Mouse (Mus musculus) heart, postnatal 0 days (tissue): ENCODE measurements at regions not wholly inside any gene's neighbourhood (a gene's known extent, or its start where the extent isn't known, plus 50 kb on each side); places are given as distances from the start of the nearest gene placed in this dataset.

Experiments used
- ATAC-seq: fragments of 200-750 bp; cut with Nextera tagmentation; 2 replicates; pipeline ENCODE4 v1.8.0; 2017; ENCODE audit warnings: low read depth, moderate number of reproducible peaks, moderate library complexity; ENCODE audit not compliant: insufficient read depth
- DNase-seq: peaks from one replicate; pipeline ENCODE4 v3.0.0-alpha.2; 2016; ENCODE audit warnings: low spot score
- H3K27ac ChIP-seq: fragments of 300-500 bp; sonication (generic); 2 replicates; pipeline ENCODE4 v1.5.1; 2014; ENCODE audit warnings: low read depth, mild to moderate bottlenecking
- H3K27me3 ChIP-seq: fragments of 300-500 bp; sonication (generic); 2 replicates; pipeline ENCODE4 v1.6.1; 2014; ENCODE audit warnings: low read length, mixed read lengths; ENCODE audit not compliant: control insufficient read depth, insufficient read depth
- H3K36me3 ChIP-seq: fragments of 300-500 bp; sonication (generic); replicated peaks from 2 replicates; pipeline ENCODE4 v1.6.1; 2014; ENCODE audit warnings: low read length, mixed read lengths; ENCODE audit not compliant: control insufficient read depth, insufficient read depth
- H3K4me1 ChIP-seq: fragments of 300-500 bp; sonication (generic); 2 replicates; pipeline ENCODE4 v1.6.1; 2014; ENCODE audit warnings: antibody characterized with exemption; ENCODE audit not compliant: control insufficient read depth, insufficient read depth
- H3K4me2 ChIP-seq: fragments of 300-500 bp; sonication (generic); 2 replicates; pipeline ENCODE4 v1.6.1; 2014; ENCODE audit warnings: low read depth, mild to moderate bottlenecking, low read length, moderate library complexity
- H3K4me3 ChIP-seq: fragments of 300-500 bp; sonication (generic); 2 replicates; pipeline ENCODE4 v1.5.1; 2014; ENCODE audit warnings: low read depth, low read length
- H3K9ac ChIP-seq: fragments of 300-500 bp; sonication (generic); replicated peaks from 2 replicates; pipeline ENCODE4 v1.6.1; 2014; ENCODE audit warnings: low read depth, low read length, mixed read lengths
- H3K9me3 ChIP-seq: fragments of 300-500 bp; sonication (generic); replicated peaks from 2 replicates; pipeline ENCODE4 v1.6.1; 2016; ENCODE audit warnings: low read length; ENCODE audit not compliant: control insufficient read depth
- CTCF ChIP-seq: IDR thresholded peaks from 2 replicates; pipeline ENCODE4 v1.5.1; 2016; ENCODE audit warnings: antibody characterized with exemption, control low read depth, low read depth
- EP300 ChIP-seq: IDR thresholded peaks from 2 replicates; pipeline ENCODE4 v1.6.1; 2016; ENCODE audit warnings: antibody characterized with exemption, low read depth
- WGBS: fragments of 180-500 bp; shearing (Covaris S2); extraction: QIAGEN DNeasy Blood & Tissue Kit; methylation state at CpG from one replicate; pipeline ENCODE4 v1.1.7; 2014; 5-methylcytosine and 5-hydroxymethylcytosine counted together

- Histone ChIP-seq H3K36me3 (no peaks in the 10 kb centered on the region), H3K4me1 (no peaks in the 10 kb centered on the region), H3K4me3 (no peak overlapping the region), H3K27me3 (no peaks in the 10 kb centered on the region), H3K4me2 (no peak overlapping the region), H3K9ac (no peak overlapping the region), H3K27ac (no peak overlapping the region), H3K9me3 (no peaks in the 10 kb centered on the region)
- ATAC-seq (no peak), DNase-seq (no peak)
- WGBS: 76% methylated on average over 3 of the region's 3 CpGs
- TF ChIP-seq CTCF: no peak
- TF ChIP-seq EP300: no peak
These were observed 165.2 kb upstream of the Chl1 start for GRCm38 (mm10) chr6:103345195-103345594.

DNA sequence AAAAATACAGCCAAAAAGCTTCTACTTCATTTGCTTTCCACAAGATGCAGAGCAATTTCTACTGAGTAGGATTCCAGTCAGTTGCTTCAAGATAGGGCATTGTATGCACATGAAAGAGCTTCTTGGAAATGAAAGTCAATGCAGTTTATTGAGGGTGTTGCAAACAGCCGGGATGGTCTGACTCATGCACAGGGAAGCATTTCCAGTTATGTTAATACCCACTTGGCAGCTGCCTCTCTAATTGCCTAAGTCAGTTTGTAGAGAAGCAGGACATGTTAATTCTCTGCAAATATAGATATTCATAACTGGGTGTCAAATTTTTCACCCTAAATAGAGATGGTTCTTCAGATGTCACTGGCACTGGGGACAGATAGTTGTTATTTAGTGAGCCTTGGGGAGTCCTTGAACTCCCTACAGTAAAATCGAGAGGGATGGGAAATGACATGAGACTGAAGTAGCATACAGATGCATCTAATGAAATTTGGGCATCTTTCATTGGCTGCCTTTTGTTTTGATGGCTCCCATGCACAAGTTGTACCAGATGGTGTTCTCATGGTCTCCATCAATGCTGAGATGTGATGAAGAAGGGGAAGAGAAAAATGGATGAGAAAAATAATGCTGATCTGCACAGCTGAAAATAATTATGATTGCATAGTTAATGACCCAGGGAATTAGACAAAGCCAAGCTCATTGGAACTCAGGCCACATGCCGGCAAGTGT lies 157.8 kb upstream of the Chl1 start:
- no peak overlapping the region for H3K9ac ChIP-seq
- DNase-seq (no peak), ATAC-seq (no peak)
- H3K27me3 ChIP-seq: no peaks in the 10 kb centered on the region
- H3K27ac ChIP-seq: no peak overlapping the region
- WGBS: 63% methylated on average over 3 of the region's 3 CpGs
- TF ChIP-seq EP300: no peak
- no peak for TF ChIP-seq CTCF
- H3K4me3 ChIP-seq: no peak overlapping the region
- no peaks in the 10 kb centered on the region for H3K4me1 ChIP-seq
- H3K36me3 ChIP-seq: no peaks in the 10 kb centered on the region
- no peak overlapping the region for H3K4me2 ChIP-seq
- H3K9me3 ChIP-seq: no peaks in the 10 kb centered on the region

GRCm38 (mm10) chr6:103353346-103353745 lies 157.0 kb upstream of the Chl1 start:
- DNase-seq (no peak), ATAC-seq (no peak)
- no peak overlapping the region for H3K9ac ChIP-seq
- TF ChIP-seq EP300 (no peak), CTCF (no peak)
- H3K36me3 ChIP-seq: no peaks in the 10 kb centered on the region
- WGBS: 77% methylated on average over 1 of the region's 1 CpGs
- no peak overlapping the region for H3K4me3 ChIP-seq
- H3K4me2 ChIP-seq: no peak overlapping the region
- no peaks in the 10 kb centered on the region for H3K9me3 ChIP-seq
- no peaks in the 10 kb centered on the region for H3K27me3 ChIP-seq
- H3K27ac ChIP-seq: no peak overlapping the region
- H3K4me1 ChIP-seq: no peaks in the 10 kb centered on the region

- Histone ChIP-seq H3K4me3 (no peak overlapping the region), H3K4me1 (no peaks in the 10 kb centered on the region), H3K36me3 (no peaks in the 10 kb centered on the region), H3K27me3 (no peaks in the 10 kb centered on the region), H3K9ac (no peak overlapping the region), H3K4me2 (no peak overlapping the region), H3K27ac (no peak overlapping the region), H3K9me3 (no peaks in the 10 kb centered on the region)
- WGBS: 66% methylated on average over 2 of the region's 2 CpGs
- DNase-seq: no peak
- no peak for ATAC-seq
- TF ChIP-seq EP300 (no peak), CTCF (no peak)
These were observed 143.4 kb upstream of the Chl1 start for GRCm38 (mm10) chr6:103366782-103367491.

GRCm38 (mm10) chr6:103374956-103375355 lies 135.4 kb upstream of the Chl1 start:
- Histone ChIP-seq H3K4me1 (no peaks in the 10 kb centered on the region), H3K9me3 (no peaks in the 10 kb centered on the region), H3K27me3 (no peaks in the 10 kb centered on the region), H3K36me3 (no peaks in the 10 kb centered on the region), H3K4me3 (no peak overlapping the region), H3K9ac (no peak overlapping the region), H3K4me2 (no peak overlapping the region), H3K27ac (no peak overlapping the region)
- no peak for DNase-seq
- TF ChIP-seq EP300: no peak
- no peak for TF ChIP-seq CTCF
- 76% methylated on average over 7 of the region's 7 CpGs for WGBS
- no peak for ATAC-seq

- H3K9me3 ChIP-seq: no peaks in the 10 kb centered on the region
- TF ChIP-seq CTCF (no peak), EP300 (no peak)
- H3K27ac ChIP-seq: no peak overlapping the region
- no peak overlapping the region for H3K9ac ChIP-seq
- H3K4me3 ChIP-seq: no peak overlapping the region
- no peaks in the 10 kb centered on the region for H3K4me1 ChIP-seq
- no peak for ATAC-seq
- 58% methylated on average over 1 of the region's 1 CpGs for WGBS
- H3K4me2 ChIP-seq: no peak overlapping the region
- no peak for DNase-seq
- no peaks in the 10 kb centered on the region for H3K27me3 ChIP-seq
- no peaks in the 10 kb centered on the region for H3K36me3 ChIP-seq
These were observed 133.1 kb upstream of the Chl1 start for GRCm38 (mm10) chr6:103377277-103377676.
